Mouse (Mus musculus): ENCODE measurements around the gene Pycr1.

The Pycr1 gene

GRCm38 (mm10) chr11:120658876-120659410 is 15.4 kb upstream of the Pycr1 start:
- peak; percentile 69 to 86 for DNase-seq (ENCODE audit: low spot score in 2 of 2)

GRCm38 (mm10) chr11:120657301-120657700 is 13.7 kb upstream of the Pycr1 start:
- DNase-seq (ENCODE audit: low spot score in 2 of 2) = peak in 1 of 2 experiments; percentile 12

GRCm38 (mm10) chr11:120654741-120655140 is 11.2 kb upstream of the Pycr1 start:
- DNase-seq (ENCODE audit: low spot score in 2 of 2) = no peak

- peak in 1 of 2 experiments; percentile 13 for DNase-seq (ENCODE audit: low spot score in 2 of 2)
Measured at GRCm38 (mm10) chr11:120651872-120652271, 8.3 kb upstream of the Pycr1 start.

GRCm38 (mm10) chr11:120648001-120648476 is 4.5 kb upstream of the Pycr1 start, which contains the start of gene Myadml2:
TSS of gene Myadml2 (minus strand) at chr11:120648158.
- peak; percentile 23 to 49 for DNase-seq (ENCODE audit: low spot score in 2 of 2)

- peak in 1 of 2 experiments; percentile 22 for DNase-seq (ENCODE audit: low spot score in 2 of 2)
Measured at GRCm38 (mm10) chr11:120647047-120647830, 3.7 kb upstream of the Pycr1 start.

- DNase-seq (ENCODE audit: low spot score in 2 of 2) = no peak
Measured at GRCm38 (mm10) chr11:120642939-120643600, 499 bp downstream of the Pycr1 start.

GRCm38 (mm10) chr11:120641869-120642268 is 1.7 kb downstream of the Pycr1 start:
- DNase-seq (ENCODE audit: low spot score in 2 of 2) = no peak

GRCm38 (mm10) chr11:120641255-120641654 is 2.3 kb downstream of the Pycr1 start:
- DNase-seq (ENCODE audit: low spot score in 2 of 2) = no peak

- DNase-seq (ENCODE audit: low spot score in 2 of 2) = no peak
Measured at GRCm38 (mm10) chr11:120634810-120635209, 8.8 kb downstream of the Pycr1 start.

- peak; percentile 84 to 92 for DNase-seq (ENCODE audit: low spot score in 2 of 2)
Measured at GRCm38 (mm10) chr11:120633520-120634343, 9.8 kb downstream of the Pycr1 start, which contains the start of gene Mafg. TSS of gene Mafg (minus strand) at chr11:120633600.

- peak; percentile 84 to 86 for DNase-seq (ENCODE audit: low spot score in 2 of 2)
Measured at GRCm38 (mm10) chr11:120632559-120633519, 10.7 kb downstream of the Pycr1 start.

GRCm38 (mm10) chr11:120631726-120632448 is 11.7 kb downstream of the Pycr1 start:
- DNase-seq (ENCODE audit: low spot score in 2 of 2) = peak; percentile 60 to 61

GRCm38 (mm10) chr11:120630881-120631725 is 12.5 kb downstream of the Pycr1 start:
- DNase-seq (ENCODE audit: low spot score in 2 of 2) = peak in 1 of 2 experiments; percentile 55

- DNase-seq (ENCODE audit: low spot score in 2 of 2) = peak; percentile 60 to 65
Measured at GRCm38 (mm10) chr11:120630401-120630871, 13.1 kb downstream of the Pycr1 start.

- DNase-seq (ENCODE audit: low spot score in 2 of 2) = peak; percentile 84 to 90
Measured at GRCm38 (mm10) chr11:120629911-120630310, 13.7 kb downstream of the Pycr1 start.

- peak; percentile 81 to 84 for DNase-seq (ENCODE audit: low spot score in 2 of 2)
Measured at GRCm38 (mm10) chr11:120629341-120629730, 14.2 kb downstream of the Pycr1 start.

GRCm38 (mm10) chr11:120628601-120629340 is 14.8 kb downstream of the Pycr1 start:
- DNase-seq (ENCODE audit: low spot score in 2 of 2) = peak in 1 of 2 experiments; percentile 31
